Mouse (Mus musculus) heart, embryonic 11.5 days (tissue): ENCODE data around the gene Sirt2. TPM values are rescaled to one million over a fixed set of nuclear protein-coding genes. Genes with fewer than 3 reads are reported as not detected.

ENCODE experiments used
- ATAC-seq: fragments of 200-750 bp; cut with Nextera tagmentation; replicated peaks from 2 replicates; pipeline ENCODE4 v1.8.0; 2017; ENCODE audit warnings: moderate library complexity; ENCODE audit not compliant: insufficient number of reproducible peaks, low FRiP score, low TSS enrichment
- H3K27ac ChIP-seq: fragments of 300-500 bp; sonication (generic); 2 replicates; pipeline ENCODE4 v1.5.1; 2014; ENCODE audit warnings: mild to moderate bottlenecking, low read depth, low read length
- H3K27me3 ChIP-seq: fragments of 300-500 bp; sonication (generic); 2 replicates; pipeline ENCODE4 v1.6.1; 2014; ENCODE audit warnings: mild to moderate bottlenecking, low read length, mixed read lengths; ENCODE audit not compliant: control insufficient read depth, insufficient read depth
- H3K36me3 ChIP-seq: fragments of 300-500 bp; sonication (generic); 2 replicates; pipeline ENCODE4 v1.6.1; 2014; ENCODE audit warnings: mild to moderate bottlenecking, low read length, moderate library complexity, mixed read lengths; ENCODE audit not compliant: control insufficient read depth, insufficient read depth
- H3K4me1 ChIP-seq: fragments of 300-500 bp; sonication (generic); 2 replicates; pipeline ENCODE4 v1.6.1; 2014; ENCODE audit warnings: low read length; ENCODE audit not compliant: control insufficient read depth, insufficient read depth
- H3K4me2 ChIP-seq: fragments of 300-500 bp; sonication (generic); 2 replicates; pipeline ENCODE4 v1.6.1; 2014; ENCODE audit warnings: mild to moderate bottlenecking, moderate library complexity
- H3K4me3 ChIP-seq: fragments of 300-500 bp; sonication (generic); 2 replicates; pipeline ENCODE4 v1.5.1; 2014; ENCODE audit warnings: low read depth, low read length
- H3K9ac ChIP-seq: fragments of 300-500 bp; sonication (generic); 2 replicates; pipeline ENCODE4 v1.6.1; 2014; ENCODE audit warnings: mild to moderate bottlenecking, low read depth, low read length, moderate library complexity
- H3K9me3 ChIP-seq: fragments of 300-500 bp; sonication (generic); replicated peaks from 2 replicates; pipeline ENCODE4 v1.6.1; 2016; ENCODE audit warnings: low read length; ENCODE audit not compliant: control insufficient read depth
- WGBS: fragments of 180-500 bp; shearing (Covaris S2); extraction: QIAGEN DNeasy Blood & Tissue Kit; methylation state at CpG from one replicate; pipeline ENCODE4 v1.1.7; 2014; ENCODE audit not compliant: insufficient replicate concordance; 5-methylcytosine and 5-hydroxymethylcytosine counted together
- polyA plus RNA-seq: library from polyadenylated mRNA; unstranded; fragments of >200 nt; fragmentation: Nextera tagmentation; extraction: Ambion mirVana; gene quantifications from 2 replicates; pipeline ENCODE4 v1.2.1, GENCODE M21; 2014

The Sirt2 gene
- polyA plus RNA-seq, 1 experiment from 2014 or later: 52.2 TPM

GRCm38 (mm10) chr7:28823932-28824331 lies 57.4 kb downstream of the Sirt2 start:
- H3K4me1 ChIP-seq: peaks cover 23% of the 10 kb centered on the region
- no peaks in the 10 kb centered on the region for H3K9me3 ChIP-seq
- H3K4me3 ChIP-seq: no peak overlapping the region
- H3K36me3 ChIP-seq: peaks cover 36% of the 10 kb centered on the region
- no peaks in the 10 kb centered on the region for H3K27me3 ChIP-seq
- H3K4me2 ChIP-seq: no peak overlapping the region
- no peak overlapping the region for H3K27ac ChIP-seq
- no peak overlapping the region for H3K9ac ChIP-seq
- no peak for ATAC-seq
- WGBS: 53% methylated on average over 2 of the region's 2 CpGs

GRCm38 (mm10) chr7:28824941-28825685 lies 58.6 kb downstream of the Sirt2 start, which contains the start of gene Ech1:
Gene Ech1, plus strand, starts transcription at chr7:28825217.
- no peaks in the 10 kb centered on the region for H3K9me3 ChIP-seq
- peaks cover 29% of the 10 kb centered on the region for H3K36me3 ChIP-seq
- 2% methylated on average over 33 of the region's 33 CpGs for WGBS
- H3K9ac ChIP-seq: peak within 1 kb of the TSS; percentile 71
- H3K4me1 ChIP-seq: peaks cover 15% of the 10 kb centered on the region
- ATAC-seq: peak; percentile 73
- H3K27ac ChIP-seq: peak within 1 kb of the TSS; percentile 88
- H3K4me3 ChIP-seq: peak within 1 kb of the TSS; percentile 45
- peak within 1 kb of the TSS; percentile 65 for H3K4me2 ChIP-seq
- H3K27me3 ChIP-seq: no peaks in the 10 kb centered on the region

GRCm38 (mm10) chr7:28825686-28826401 lies 59.3 kb downstream of the Sirt2 start:
- Histone ChIP-seq H3K4me3 (peak overlapping the region; percentile 45), H3K9ac (peak overlapping the region; percentile 71), H3K4me1 (peaks cover 10% of the 10 kb centered on the region), H3K27me3 (no peaks in the 10 kb centered on the region), H3K9me3 (no peaks in the 10 kb centered on the region), H3K4me2 (peak overlapping the region; percentile 65), H3K36me3 (peaks cover 25% of the 10 kb centered on the region), H3K27ac (peak overlapping the region; percentile 88)
- WGBS: 45% methylated on average over 11 of the region's 11 CpGs
- no peak for ATAC-seq

GRCm38 (mm10) chr7:28826402-28826772 lies 59.9 kb downstream of the Sirt2 start:
- Histone ChIP-seq H3K9me3 (no peaks in the 10 kb centered on the region), H3K27me3 (no peaks in the 10 kb centered on the region), H3K4me1 (peaks cover 15% of the 10 kb centered on the region), H3K36me3 (peaks cover 19% of the 10 kb centered on the region), H3K9ac (no peak overlapping the region), H3K4me2 (no peak overlapping the region; the same call in 1 of the 2 replicates), H3K4me3 (no peak overlapping the region), H3K27ac (peak overlapping the region; percentile 88; the same call in 1 of the 2 replicates)
- no peak for ATAC-seq
- 91% methylated on average over 7 of the region's 7 CpGs for WGBS

GRCm38 (mm10) chr7:28827338-28827737 lies 60.8 kb downstream of the Sirt2 start:
- Histone ChIP-seq H3K27me3 (no peaks in the 10 kb centered on the region), H3K9me3 (no peaks in the 10 kb centered on the region), H3K27ac (no peak overlapping the region), H3K4me2 (no peak overlapping the region), H3K9ac (no peak overlapping the region), H3K4me1 (peaks cover 17% of the 10 kb centered on the region), H3K36me3 (peaks cover 11% of the 10 kb centered on the region), H3K4me3 (no peak overlapping the region)
- ATAC-seq: no peak
- 60% methylated on average over 3 of the region's 3 CpGs for WGBS

- no peak overlapping the region for H3K27ac ChIP-seq
- H3K9me3 ChIP-seq: no peaks in the 10 kb centered on the region
- peaks cover 15% of the 10 kb centered on the region for H3K4me1 ChIP-seq
- ATAC-seq: no peak
- no peak overlapping the region for H3K9ac ChIP-seq
- no peak overlapping the region for H3K4me3 ChIP-seq
- peaks cover 6% of the 10 kb centered on the region for H3K36me3 ChIP-seq
- 91% methylated on average over 8 of the region's 8 CpGs for whole genome bisulfite sequencing
- no peaks in the 10 kb centered on the region for H3K27me3 ChIP-seq
- H3K4me2 ChIP-seq: no peak overlapping the region
Measured at GRCm38 (mm10) chr7:28829821-28830220, 63.3 kb downstream of the Sirt2 start.

GRCm38 (mm10) chr7:28830981-28831380 lies 64.4 kb downstream of the Sirt2 start:
- H3K27ac ChIP-seq: no peak overlapping the region
- H3K27me3 ChIP-seq: no peaks in the 10 kb centered on the region
- ATAC-seq: no peak
- no peaks in the 10 kb centered on the region for H3K9me3 ChIP-seq
- H3K4me1 ChIP-seq: peaks cover 9% of the 10 kb centered on the region
- H3K4me3 ChIP-seq: no peak overlapping the region
- H3K36me3 ChIP-seq: peaks cover 6% of the 10 kb centered on the region
- 0 out of 2 replicates have a peak overlapping the region, but pooled peaks have one; percentile 1 for H3K9ac ChIP-seq
- WGBS: 57% methylated on average over 5 of the region's 5 CpGs
- no peak overlapping the region for H3K4me2 ChIP-seq

GRCm38 (mm10) chr7:28831411-28832125 lies 65.0 kb downstream of the Sirt2 start:
- ATAC-seq: no peak
- Histone ChIP-seq H3K4me1 (peaks cover 8% of the 10 kb centered on the region), H3K27ac (no peak overlapping the region), H3K27me3 (no peaks in the 10 kb centered on the region), H3K9me3 (no peaks in the 10 kb centered on the region), H3K36me3 (peaks cover 6% of the 10 kb centered on the region), H3K4me2 (no peak overlapping the region), H3K4me3 (no peak overlapping the region), H3K9ac (0 out of 2 replicates have a peak overlapping the region, but pooled peaks have one; percentile 1)
- 79% methylated on average over 17 of the region's 17 CpGs for WGBS
